Mouse (Mus musculus) thymus, postnatal 25 days (tissue): ENCODE results near the gene Por.

Experiments used
- DNase-seq: peaks from one replicate; pipeline ENCODE4 v3.0.0; 2022

The Por gene

DNA sequence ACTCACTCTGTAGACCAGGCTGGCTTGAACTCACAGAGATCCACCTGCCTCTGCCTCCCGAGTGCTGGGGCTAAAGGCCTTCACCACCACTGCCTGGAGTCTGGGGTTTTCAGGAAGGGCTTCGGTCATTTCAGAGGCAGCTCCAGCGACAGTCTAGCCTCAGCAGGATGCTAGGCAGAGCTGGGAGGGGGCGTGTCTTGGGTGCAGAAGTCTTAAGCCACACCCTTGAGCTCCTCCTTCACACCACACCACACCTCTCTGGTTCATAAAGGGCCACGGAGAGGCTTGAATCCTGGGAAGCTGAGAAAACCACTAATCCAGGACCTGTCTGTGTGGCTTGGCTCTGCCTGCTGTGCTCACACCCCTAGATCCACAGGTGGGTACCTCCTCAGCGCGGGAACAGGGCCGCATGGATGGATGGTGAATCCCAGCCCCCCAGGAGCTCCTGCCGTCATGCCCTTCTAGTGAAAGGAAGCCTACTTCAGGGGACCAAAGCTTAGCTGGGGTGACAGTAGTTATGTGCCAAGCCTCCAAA is at the start of gene Por:
Gene Por, plus strand, starts transcription at position 293 of the 535 bp plus-strand sequence.
- DNase-seq, result peak; percentile 14

GRCm38 (mm10) chr5:135620526-135620925 is 49.3 kb upstream of the Por start:
- no peak for DNase-seq

DNA sequence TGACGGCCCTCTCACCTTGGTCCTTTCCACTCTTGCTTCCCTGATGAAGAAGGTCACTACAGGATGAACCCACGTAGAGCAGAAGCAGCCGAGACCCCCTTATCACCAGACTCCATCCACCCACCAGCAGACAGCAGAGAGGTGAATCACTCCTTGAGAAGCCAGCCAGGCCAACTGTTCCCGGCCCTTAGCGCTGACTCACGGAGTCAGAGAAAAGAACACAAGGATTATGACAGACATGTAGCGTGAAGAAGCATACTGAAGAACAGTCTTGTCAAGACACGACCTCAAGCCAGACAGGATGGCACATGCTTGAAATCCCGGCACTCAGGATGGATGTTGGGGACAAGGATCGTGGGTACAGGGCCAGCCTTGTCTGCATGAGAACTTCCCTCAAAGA is 48.1 kb upstream of the Por start:
- DNase-seq, result no peak

DNA sequence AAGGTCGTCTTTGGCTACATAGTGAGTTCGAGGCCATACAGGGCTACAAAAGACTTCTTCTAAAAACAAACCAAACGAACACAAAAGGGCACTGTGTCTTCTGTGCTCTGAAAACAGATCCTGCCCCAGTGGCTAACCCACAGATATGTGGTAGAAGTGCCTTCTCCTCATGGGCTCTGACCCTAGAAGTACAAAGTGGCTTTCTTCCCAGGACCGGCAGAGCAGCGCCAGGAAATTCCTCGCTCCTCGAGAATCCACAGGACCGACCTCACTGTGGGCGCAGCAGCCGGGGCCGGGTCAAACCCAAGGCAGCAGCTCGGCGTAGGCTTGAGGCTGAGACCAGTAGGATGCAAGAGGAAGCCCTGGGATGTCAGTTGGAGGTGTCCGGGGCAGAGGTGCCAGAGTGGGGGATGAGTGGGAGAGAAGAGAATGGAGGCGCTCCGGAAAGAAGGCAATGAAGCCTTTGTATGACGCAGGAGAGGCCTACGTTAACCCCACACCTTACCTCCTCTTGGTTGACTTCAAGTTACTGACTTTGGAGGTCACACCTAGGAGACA is 46.7 kb upstream of the Por start:
- no peak for DNase-seq

GRCm38 (mm10) chr5:135628916-135629315 is 40.9 kb upstream of the Por start:
- DNase-seq, result no peak

DNA sequence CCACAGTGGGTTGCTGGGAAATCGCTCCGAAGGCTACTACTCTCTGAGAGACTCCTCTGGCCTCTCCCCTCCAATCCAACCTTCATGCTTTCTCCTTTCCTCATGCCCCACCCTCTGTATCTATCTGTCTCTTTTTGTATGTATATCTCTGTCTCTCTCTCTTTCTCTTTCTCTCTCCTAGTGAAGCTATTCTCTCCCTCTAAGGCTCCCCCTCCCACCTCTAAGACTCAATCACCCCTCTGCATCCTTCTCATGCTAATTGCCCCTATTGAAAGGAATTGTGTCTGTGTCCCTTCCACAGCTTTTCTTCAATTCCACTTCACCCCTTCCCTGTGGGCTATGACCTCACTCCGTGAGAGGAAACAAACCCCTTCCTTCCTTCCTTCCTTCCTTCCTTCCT is 40.4 kb upstream of the Por start:
- no peak for DNase-seq

DNA sequence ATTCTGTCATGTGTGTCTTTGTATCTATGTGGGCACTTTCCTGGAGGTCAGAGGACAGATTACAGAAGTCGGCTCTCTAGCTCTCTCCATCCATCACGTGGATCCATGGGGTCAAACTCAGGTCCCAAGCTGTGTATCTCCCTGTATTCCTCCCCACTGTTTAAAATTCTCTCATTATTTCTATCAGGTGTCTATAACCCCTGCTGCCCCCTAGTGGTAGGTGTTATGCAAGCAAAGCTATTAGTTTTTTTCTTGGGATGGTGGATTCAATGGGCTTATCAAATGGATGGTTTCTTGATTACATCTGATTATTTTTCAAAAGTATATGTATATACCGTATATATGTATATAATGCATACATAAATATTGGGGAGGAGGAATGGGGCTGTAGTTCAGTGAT is 39.2 kb upstream of the Por start:
- DNase-seq, result peak; percentile 62

GRCm38 (mm10) chr5:135632117-135632796 is 37.6 kb upstream of the Por start, which contains the start of gene Rhbdd2:
Rhbdd2 (plus strand) TSS chr5:135632618.
- peak; percentile 98 for DNase-seq

GRCm38 (mm10) chr5:135632797-135633144 is 37.1 kb upstream of the Por start:
- no peak for DNase-seq

DNA sequence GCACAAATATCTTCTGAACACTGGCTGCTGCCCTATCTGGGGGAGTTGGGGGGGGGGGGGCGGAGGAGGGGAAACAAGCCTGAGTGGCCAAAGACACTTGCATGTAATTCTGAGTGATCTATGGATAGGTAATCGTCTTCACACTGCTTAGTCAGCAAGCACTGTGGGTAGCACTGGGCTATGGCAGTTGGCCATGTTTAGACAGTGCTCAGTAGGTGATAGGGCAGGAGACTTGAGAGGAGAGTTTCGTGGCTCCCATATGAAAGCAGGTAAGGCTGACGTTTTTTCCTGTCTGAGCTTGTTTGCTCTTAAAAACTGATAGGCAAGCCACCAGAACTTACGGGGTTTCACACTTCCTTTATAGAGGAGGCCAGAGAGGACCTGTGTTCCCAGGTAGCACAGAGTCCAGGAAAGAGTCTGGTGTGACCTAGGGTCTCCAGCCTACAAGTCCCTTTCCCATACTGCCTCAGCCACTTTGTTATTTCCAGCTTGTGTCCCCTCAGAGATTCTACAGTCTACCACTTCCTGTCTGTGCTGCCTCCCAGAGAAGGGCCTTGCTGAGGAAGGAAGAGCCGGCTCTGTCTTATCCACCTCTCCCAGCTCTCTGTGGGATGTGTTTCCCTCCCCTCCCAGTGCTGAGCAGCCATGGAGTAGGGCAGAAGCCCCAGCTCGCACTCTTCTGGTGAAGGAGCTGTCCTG is 29.9 kb upstream of the Por start:
- DNase-seq, result no peak

DNA sequence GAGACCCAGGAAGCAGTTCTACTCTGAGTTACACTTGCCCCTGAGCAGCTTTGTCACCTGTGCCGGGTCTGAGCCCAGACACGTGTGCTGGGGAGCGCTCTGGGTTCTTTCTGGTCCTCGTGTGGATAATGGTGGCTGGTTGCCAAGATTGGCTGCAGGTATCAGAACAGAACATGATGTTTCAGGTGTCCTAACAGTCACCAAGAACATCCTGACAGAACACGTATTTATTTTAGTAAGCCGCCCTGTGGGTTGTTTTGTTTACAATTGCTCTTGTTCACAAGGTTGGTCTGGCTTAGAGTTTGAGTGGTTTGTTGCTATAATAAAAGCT is 29.4 kb upstream of the Por start:
- no peak for DNase-seq

DNA sequence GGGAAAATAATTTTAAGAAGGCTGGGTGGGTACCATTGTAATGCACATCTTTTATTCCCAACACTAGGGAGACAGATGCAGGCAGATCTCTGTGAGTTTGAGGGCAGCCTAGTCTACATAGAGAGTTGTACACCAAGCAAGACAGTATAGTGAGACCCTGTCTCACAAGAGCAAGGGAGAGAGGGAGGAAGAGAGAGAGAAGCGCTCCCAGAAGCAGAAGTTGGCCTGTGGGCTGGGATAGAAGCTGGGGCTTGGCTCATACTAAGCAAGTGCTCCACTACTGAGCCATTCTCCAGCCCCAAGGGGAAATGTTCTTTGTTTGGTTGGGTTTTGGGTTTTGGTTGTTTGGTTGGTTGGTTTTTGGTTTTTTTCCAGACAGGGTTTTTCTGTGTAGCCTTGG is 28.8 kb upstream of the Por start:
- DNase-seq, result no peak

- DNase-seq, result no peak
Measured at GRCm38 (mm10) chr5:135642686-135643551, 26.9 kb upstream of the Por start.

- DNase-seq, result no peak
Measured at GRCm38 (mm10) chr5:135643552-135643842, 26.3 kb upstream of the Por start.

- DNase-seq, result no peak
Measured at GRCm38 (mm10) chr5:135643869-135644268, 26.0 kb upstream of the Por start.

GRCm38 (mm10) chr5:135645330-135645729 is 24.5 kb upstream of the Por start:
- DNase-seq, result no peak

GRCm38 (mm10) chr5:135646038-135646437 is 23.8 kb upstream of the Por start:
- DNase-seq, result no peak

- no peak for DNase-seq
Measured at GRCm38 (mm10) chr5:135648461-135649308, 21.1 kb upstream of the Por start.

- no peak for DNase-seq
Measured at GRCm38 (mm10) chr5:135649309-135649633, 20.6 kb upstream of the Por start.

DNA sequence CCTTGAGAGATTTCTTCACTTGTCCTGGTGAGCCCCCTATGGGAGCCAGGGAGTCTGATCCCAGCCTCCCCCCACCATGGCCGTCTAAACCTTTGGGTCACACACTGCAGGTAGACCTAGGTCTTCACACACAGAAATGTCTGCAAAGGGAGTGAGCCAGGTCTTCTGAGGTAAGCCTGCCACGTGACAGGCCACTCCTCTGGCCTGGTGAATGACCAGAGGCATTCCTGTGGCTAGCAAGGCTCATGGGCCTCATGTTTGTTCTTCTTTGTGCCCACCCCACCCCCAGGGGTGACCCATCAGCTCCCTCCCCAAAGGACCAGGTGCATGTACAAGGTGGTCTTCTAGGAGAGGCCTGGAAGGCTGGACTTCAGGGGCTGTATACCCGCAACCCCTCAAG is 18.3 kb upstream of the Por start:
- DNase-seq, result no peak

- no peak for DNase-seq
Measured at GRCm38 (mm10) chr5:135653209-135653608, 16.6 kb upstream of the Por start.

GRCm38 (mm10) chr5:135656046-135656445 is 13.8 kb upstream of the Por start:
- no peak for DNase-seq

DNA sequence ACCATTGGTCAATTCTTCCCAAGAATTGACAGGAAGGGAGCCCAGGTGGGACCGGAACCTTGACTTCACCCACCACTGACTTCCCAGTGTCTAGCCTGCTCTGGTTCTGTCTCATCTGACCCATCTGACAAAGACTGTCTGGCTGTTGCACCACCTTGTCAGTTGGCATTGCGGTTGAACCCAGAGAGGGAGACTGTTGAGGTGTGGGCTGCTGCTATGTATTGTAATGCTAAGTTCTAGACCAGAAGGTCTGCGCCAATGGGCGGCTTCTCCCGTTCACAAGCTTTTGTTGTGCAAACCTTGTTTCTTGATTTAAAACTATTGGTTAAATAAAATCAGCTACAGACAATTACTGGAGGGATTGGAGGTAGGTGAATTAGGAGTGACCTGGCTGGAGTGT is 12.7 kb upstream of the Por start:
- DNase-seq, result no peak
